Mouse (Mus musculus): ENCODE data around the gene Agps.
A peak's percentile ranks its signal among the peaks of the same experiment; 100 is the strongest.

Agps gene

GRCm38 (mm10) chr2:75831881-75832633 lies at the start of gene Agps:
Gene Agps (plus strand): TSS chr2:75832177.
- peak; percentile 91 for DNase-seq (ENCODE audit: low read depth)

GRCm38 (mm10) chr2:75786075-75786474 lies 45.9 kb upstream of the Agps start:
- peak; percentile 83 for DNase-seq (ENCODE audit: low read depth)

GRCm38 (mm10) chr2:75788511-75788910 lies 43.5 kb upstream of the Agps start:
- no peak for DNase-seq (ENCODE audit: low read depth)

GRCm38 (mm10) chr2:75789959-75790523 lies 41.9 kb upstream of the Agps start:
- DNase-seq (ENCODE audit: low read depth) = no peak

GRCm38 (mm10) chr2:75791561-75792308 lies 40.2 kb upstream of the Agps start:
- peak; percentile 55 for DNase-seq (ENCODE audit: low read depth)

- DNase-seq (ENCODE audit: low read depth) = peak; percentile 67
Measured at GRCm38 (mm10) chr2:75792377-75793203, 39.4 kb upstream of the Agps start.

GRCm38 (mm10) chr2:75796181-75796580 lies 35.8 kb upstream of the Agps start:
- DNase-seq (ENCODE audit: low read depth) = no peak

GRCm38 (mm10) chr2:75798434-75798970 lies 33.5 kb upstream of the Agps start:
- no peak for DNase-seq (ENCODE audit: low read depth)

GRCm38 (mm10) chr2:75805767-75806166 lies 26.2 kb upstream of the Agps start:
- DNase-seq (ENCODE audit: low read depth) = no peak

- DNase-seq (ENCODE audit: low read depth) = no peak
Measured at GRCm38 (mm10) chr2:75806891-75807290, 25.1 kb upstream of the Agps start.

GRCm38 (mm10) chr2:75807460-75807859 lies 24.5 kb upstream of the Agps start:
- no peak for DNase-seq (ENCODE audit: low read depth)

GRCm38 (mm10) chr2:75814880-75815279 lies 17.1 kb upstream of the Agps start:
- DNase-seq (ENCODE audit: low read depth) = no peak

- no peak for DNase-seq (ENCODE audit: low read depth)
Measured at GRCm38 (mm10) chr2:75815521-75815920, 16.5 kb upstream of the Agps start.

GRCm38 (mm10) chr2:75816673-75817072 lies 15.3 kb upstream of the Agps start:
- no peak for DNase-seq (ENCODE audit: low read depth)

- DNase-seq (ENCODE audit: low read depth) = no peak
Measured at GRCm38 (mm10) chr2:75818719-75819118, 13.3 kb upstream of the Agps start.

GRCm38 (mm10) chr2:75819796-75820195 lies 12.2 kb upstream of the Agps start:
- DNase-seq (ENCODE audit: low read depth) = no peak

- DNase-seq (ENCODE audit: low read depth) = no peak
Measured at GRCm38 (mm10) chr2:75821971-75822751, 9.8 kb upstream of the Agps start.

GRCm38 (mm10) chr2:75823736-75824135 lies 8.2 kb upstream of the Agps start:
- DNase-seq (ENCODE audit: low read depth) = peak; percentile 62

GRCm38 (mm10) chr2:75824144-75824543 lies 7.8 kb upstream of the Agps start:
- no peak for DNase-seq (ENCODE audit: low read depth)

GRCm38 (mm10) chr2:75824846-75825245 lies 7.1 kb upstream of the Agps start:
- no peak for DNase-seq (ENCODE audit: low read depth)

- DNase-seq (ENCODE audit: low read depth) = peak; percentile 40
Measured at GRCm38 (mm10) chr2:75825603-75826002, 6.4 kb upstream of the Agps start.

All from induced T-regulatory cell, adult 2 months (primary cell).